Mouse (Mus musculus) cortical plate, adult 2 months (tissue): ENCODE results near the gene Adk. TPM values are rescaled to one million over a fixed set of nuclear protein-coding genes. Genes with fewer than 3 reads are reported as not detected.
"Not testable (repeated sequence)": the region's sequence is repeated elsewhere in the genome, so short reads cannot be mapped to it uniquely, and the experiment has no call there.

Source experiments
- H3K27ac ChIP-seq: fragments of 200-500 bp; 2 replicates; pipeline ENCODE4 v1.5.1; 2012; ENCODE audit warnings: low read length, control low read depth, inconsistent platforms; ENCODE audit not compliant: insufficient read depth
- H3K4me1 ChIP-seq: fragments of 200-500 bp; 2 replicates; pipeline ENCODE4 v1.6.1; 2011; ENCODE audit warnings: low read length; ENCODE audit not compliant: control insufficient read depth, insufficient read depth
- H3K4me3 ChIP-seq: fragments of 200-500 bp; 2 replicates; pipeline ENCODE4 v1.5.1; 2011; ENCODE audit warnings: mild to moderate bottlenecking, low read length, control low read depth; ENCODE audit not compliant: insufficient read depth
- CTCF ChIP-seq: fragments of 200-500 bp; IDR thresholded peaks from 2 replicates; pipeline ENCODE4 v1.5.1; 2011; ENCODE audit warnings: mild to moderate bottlenecking, control low read depth, low read length; ENCODE audit not compliant: insufficient read depth; ENCODE audit errors: extremely low read depth
- POLR2A ChIP-seq: fragments of 200-500 bp; IDR thresholded peaks from 2 replicates; pipeline ENCODE4 v1.6.1; 2011; ENCODE audit warnings: mild to moderate bottlenecking, low read length, control low read depth; ENCODE audit not compliant: insufficient read depth; ENCODE audit errors: extremely low read depth
- polyA plus RNA-seq: library from polyadenylated mRNA; depleted of rRNA; stranded (reverse); fragments of >200 nt; gene quantifications from 2 replicates; pipeline ENCODE4 v1.2.3, GENCODE M21; 2012

The Adk gene
- polyA plus RNA-seq, 1 experiment: 65.2 TPM

GRCm38 (mm10) chr14:21458696-21459095 is 406.3 kb downstream of the Adk start:
- no peak overlapping the region for H3K27ac ChIP-seq
- H3K4me3 ChIP-seq: no peak overlapping the region

GRCm38 (mm10) chr14:21459163-21459562 is 406.8 kb downstream of the Adk start:
- no peak overlapping the region for H3K4me3 ChIP-seq
- H3K4me1 ChIP-seq: no peaks in the 10 kb centered on the region
- TF ChIP-seq POLR2A (no peak), CTCF (no peak)
- no peak overlapping the region for H3K27ac ChIP-seq

More at GRCm38 (mm10) chr14:21458696-21459095, 406.3 kb downstream of the Adk start:
- no peaks in the 10 kb centered on the region for H3K4me1 ChIP-seq
- no peak for TF ChIP-seq CTCF
- no peak for TF ChIP-seq POLR2A

GRCm38 (mm10) chr14:21462398-21462797 is 410.0 kb downstream of the Adk start:
- TF ChIP-seq CTCF (no peak), POLR2A (no peak)
- Histone ChIP-seq H3K4me1 (no peaks in the 10 kb centered on the region), H3K4me3 (no peak overlapping the region), H3K27ac (no peak overlapping the region)

GRCm38 (mm10) chr14:21463117-21463712 is 410.8 kb downstream of the Adk start:
- Histone ChIP-seq H3K27ac (no peak overlapping the region), H3K4me3 (no peak overlapping the region), H3K4me1 (no peaks in the 10 kb centered on the region)
- TF ChIP-seq CTCF (no peak), POLR2A (no peak)

- no peak overlapping the region for H3K4me3 ChIP-seq
- no peak overlapping the region for H3K27ac ChIP-seq
- no peaks in the 10 kb centered on the region for H3K4me1 ChIP-seq
- no peak for TF ChIP-seq POLR2A
- TF ChIP-seq CTCF: no peak
These were observed 418.0 kb downstream of the Adk start for GRCm38 (mm10) chr14:21470386-21470785.

GRCm38 (mm10) chr14:21471975-21472374 is 419.6 kb downstream of the Adk start:
- TF ChIP-seq CTCF: no peak
- TF ChIP-seq POLR2A: no peak
- Histone ChIP-seq H3K4me3 (no peak overlapping the region), H3K27ac (no peak overlapping the region), H3K4me1 (no peaks in the 10 kb centered on the region)

GRCm38 (mm10) chr14:21474593-21475132 is 422.3 kb downstream of the Adk start:
- not testable (repeated sequence) for H3K27ac ChIP-seq, H3K4me1 ChIP-seq, H3K4me3 ChIP-seq

GRCm38 (mm10) chr14:21477181-21477580 is 424.8 kb downstream of the Adk start:
- TF ChIP-seq POLR2A: no peak
- TF ChIP-seq CTCF: no peak
- no peaks in the 10 kb centered on the region for H3K4me1 ChIP-seq
- H3K27ac ChIP-seq: no peak overlapping the region
- no peak overlapping the region for H3K4me3 ChIP-seq

GRCm38 (mm10) chr14:21479566-21479965 is 427.2 kb downstream of the Adk start:
- Histone ChIP-seq H3K4me1 (no peaks in the 10 kb centered on the region), H3K4me3 (no peak overlapping the region), H3K27ac (no peak overlapping the region)
- TF ChIP-seq POLR2A (no peak), CTCF (no peak)

- TF ChIP-seq POLR2A (no peak), CTCF (no peak)
- Histone ChIP-seq H3K4me1 (no peaks in the 10 kb centered on the region), H3K27ac (no peak overlapping the region), H3K4me3 (no peak overlapping the region)
These were observed 427.8 kb downstream of the Adk start for GRCm38 (mm10) chr14:21480191-21480590.

- TF ChIP-seq POLR2A: no peak
- no peak for TF ChIP-seq CTCF
- Histone ChIP-seq H3K27ac (no peak within 1 kb of the TSS), H3K4me1 (no peaks in the 10 kb centered on the region), H3K4me3 (no peak within 1 kb of the TSS)
These were observed 428.9 kb downstream of the Adk start, which contains the start of gene Kat6b for GRCm38 (mm10) chr14:21481231-21481630. Kat6b (plus strand) TSS chr14:21481434.
